Mouse (Mus musculus) 3134 (cell line): ENCODE results near the gene Lrr1.

ENCODE experiments used
- DNase-seq: peaks from one replicate; pipeline ENCODE4 v3.0.0-alpha.2; 2011; ENCODE audit warnings: low spot score; ENCODE audit not compliant: insufficient read length; ENCODE audit errors: extremely low read depth

The Lrr1 gene

GRCm38 (mm10) chr12:69168461-69169106 is at the start of gene Lrr1:
Lrr1 (plus strand) TSS chr12:69168814.
- DNase-seq: peak; percentile 94

GRCm38 (mm10) chr12:69119908-69120307 is 48.7 kb upstream of the Lrr1 start:
- DNase-seq: peak; percentile 54

- no peak for DNase-seq
Measured at GRCm38 (mm10) chr12:69122801-69123200, 45.8 kb upstream of the Lrr1 start.

- DNase-seq: no peak
Measured at GRCm38 (mm10) chr12:69125066-69125465, 43.5 kb upstream of the Lrr1 start.

GRCm38 (mm10) chr12:69127170-69127569 is 41.4 kb upstream of the Lrr1 start:
- peak; percentile 35 for DNase-seq

- no peak for DNase-seq
Measured at GRCm38 (mm10) chr12:69127626-69128025, 41.0 kb upstream of the Lrr1 start.

- DNase-seq: no peak
Measured at GRCm38 (mm10) chr12:69129634-69130310, 38.8 kb upstream of the Lrr1 start.

GRCm38 (mm10) chr12:69130486-69130885 is 38.1 kb upstream of the Lrr1 start:
- no peak for DNase-seq

GRCm38 (mm10) chr12:69131267-69131666 is 37.3 kb upstream of the Lrr1 start:
- no peak for DNase-seq

GRCm38 (mm10) chr12:69131981-69132380 is 36.6 kb upstream of the Lrr1 start:
- DNase-seq: no peak

GRCm38 (mm10) chr12:69139201-69139600 is 29.4 kb upstream of the Lrr1 start:
- no peak for DNase-seq

- DNase-seq: no peak
Measured at GRCm38 (mm10) chr12:69139841-69140240, 28.8 kb upstream of the Lrr1 start.

GRCm38 (mm10) chr12:69143460-69143859 is 25.2 kb upstream of the Lrr1 start:
- DNase-seq: no peak

GRCm38 (mm10) chr12:69147166-69147735 is 21.4 kb upstream of the Lrr1 start:
- no peak for DNase-seq

- no peak for DNase-seq
Measured at GRCm38 (mm10) chr12:69150049-69150448, 18.6 kb upstream of the Lrr1 start.

GRCm38 (mm10) chr12:69155923-69156322 is 12.7 kb upstream of the Lrr1 start:
- DNase-seq: no peak

- no peak for DNase-seq
Measured at GRCm38 (mm10) chr12:69156436-69156835, 12.2 kb upstream of the Lrr1 start.

GRCm38 (mm10) chr12:69157107-69157506 is 11.5 kb upstream of the Lrr1 start:
- no peak for DNase-seq

GRCm38 (mm10) chr12:69158366-69158764 is 10.2 kb upstream of the Lrr1 start:
- DNase-seq: no peak

- DNase-seq: peak; percentile 99
Measured at GRCm38 (mm10) chr12:69158765-69159577, 9.6 kb upstream of the Lrr1 start, which contains the start of gene Rps29. Rps29 (minus strand) TSS chr12:69159186.

- DNase-seq: peak; percentile 79
Measured at GRCm38 (mm10) chr12:69159578-69159940, 9.1 kb upstream of the Lrr1 start.
